Mouse (Mus musculus) T-cell, adult 2 months (primary cell): ENCODE results near the gene Igf2bp3.

Experiments
- DNase-seq: peaks from one replicate; pipeline ENCODE4 v3.0.0; 2022; ENCODE audit warnings: low spot score

The Igf2bp3 gene

DNA sequence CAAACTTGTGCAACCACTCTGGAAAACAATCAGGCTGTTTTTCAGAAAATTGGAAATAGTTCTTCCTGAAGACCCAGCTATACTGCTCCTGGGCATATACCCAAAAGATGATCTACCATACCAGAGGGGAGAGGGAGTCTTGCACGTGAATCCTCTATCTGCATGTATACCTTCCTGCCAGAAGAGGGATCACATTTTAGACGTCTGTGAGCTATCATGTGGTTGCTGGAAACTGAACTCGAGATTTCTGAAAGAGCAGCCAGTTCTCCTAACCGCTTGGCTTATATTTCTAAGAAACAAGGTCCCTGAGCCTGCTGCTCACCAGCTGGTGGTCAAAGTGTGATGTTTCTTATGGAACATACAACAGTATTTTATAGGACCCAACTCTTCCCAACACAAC lies 146.4 kb downstream of the Igf2bp3 start:
- no peak for DNase-seq

- peak; percentile 58 for DNase-seq
These were observed 157.4 kb downstream of the Igf2bp3 start for GRCm38 (mm10) chr6:49057053-49058021.

DNA sequence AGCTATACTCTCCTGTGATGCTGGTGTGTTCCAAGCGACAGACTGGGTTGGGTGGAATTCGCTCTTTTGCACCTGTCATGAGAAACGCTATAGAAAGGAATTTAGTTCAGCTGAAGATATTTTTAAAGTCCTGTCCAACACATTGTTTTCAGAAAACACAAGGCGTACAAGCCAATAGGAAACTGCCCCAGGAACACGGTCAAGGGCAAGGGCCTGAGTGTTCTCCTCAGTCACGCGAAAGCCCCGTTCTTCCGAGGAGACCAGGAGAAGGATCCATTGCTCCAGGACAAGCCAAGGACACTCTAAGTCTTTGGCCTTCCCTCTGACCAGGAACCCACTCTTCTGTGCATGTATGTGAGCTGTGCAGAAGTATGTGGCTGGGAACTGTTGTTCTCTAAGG lies 158.7 kb downstream of the Igf2bp3 start:
- DNase-seq = no peak

- DNase-seq = no peak
These were observed 159.5 kb downstream of the Igf2bp3 start for GRCm38 (mm10) chr6:49055256-49055733.

DNA sequence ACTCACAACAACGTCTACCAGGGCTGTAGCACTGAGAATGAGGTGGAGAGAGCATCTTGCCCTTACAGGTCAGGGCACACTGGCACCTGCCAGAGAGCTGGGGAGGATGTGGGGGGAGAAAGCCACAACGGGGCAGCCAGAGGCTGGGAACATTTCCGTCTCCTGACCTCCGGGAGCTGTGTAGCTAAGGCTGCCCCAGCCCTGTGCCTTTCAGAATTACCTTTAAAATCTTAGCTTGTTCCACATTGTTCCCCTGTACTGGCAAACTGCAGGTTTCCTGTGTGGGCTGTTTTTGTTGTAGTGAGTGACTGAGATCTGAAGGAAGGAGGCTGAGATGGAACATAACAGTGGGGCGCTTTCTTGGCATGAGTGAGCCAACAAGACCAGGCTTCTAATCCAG lies 162.6 kb downstream of the Igf2bp3 start:
- DNase-seq = peak; percentile 40

DNA sequence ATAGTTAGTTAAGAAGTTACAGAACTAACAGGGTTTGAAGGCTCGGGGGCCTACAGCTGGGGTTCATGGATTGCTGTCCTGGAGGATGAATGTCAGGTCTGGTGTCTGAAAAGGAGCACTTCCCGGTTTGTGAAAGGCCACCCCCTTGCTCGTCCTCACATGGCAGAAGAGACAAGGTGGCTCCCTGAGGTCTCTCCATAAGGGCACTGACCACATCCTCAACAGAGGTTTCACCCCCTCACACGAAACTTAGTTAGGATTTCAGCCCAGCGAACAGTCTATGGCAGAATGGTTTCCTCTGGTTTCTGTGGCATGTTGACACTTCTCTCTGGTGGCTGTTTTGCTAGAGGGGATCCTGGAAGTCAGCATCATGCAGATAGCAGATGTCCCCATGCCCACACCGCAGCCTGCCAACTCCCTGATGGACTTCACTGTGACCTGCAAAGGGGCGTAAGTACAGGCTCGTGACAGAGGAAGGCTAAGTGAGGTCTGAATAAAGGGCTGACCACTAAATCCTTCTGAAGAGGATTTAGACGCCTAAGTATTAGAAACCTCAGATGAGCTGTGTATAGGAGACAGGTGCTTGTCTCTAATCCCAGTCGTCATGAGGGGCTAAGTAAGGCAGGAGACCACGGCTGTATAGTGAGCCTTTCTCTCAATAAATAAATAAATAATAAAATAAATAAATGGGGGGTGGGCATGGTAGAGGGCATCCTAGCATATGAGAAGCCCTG lies 163.9 kb downstream of the Igf2bp3 start:
- DNase-seq = no peak

- DNase-seq = no peak
These were observed 166.4 kb downstream of the Igf2bp3 start for GRCm38 (mm10) chr6:49048395-49048794.

DNA sequence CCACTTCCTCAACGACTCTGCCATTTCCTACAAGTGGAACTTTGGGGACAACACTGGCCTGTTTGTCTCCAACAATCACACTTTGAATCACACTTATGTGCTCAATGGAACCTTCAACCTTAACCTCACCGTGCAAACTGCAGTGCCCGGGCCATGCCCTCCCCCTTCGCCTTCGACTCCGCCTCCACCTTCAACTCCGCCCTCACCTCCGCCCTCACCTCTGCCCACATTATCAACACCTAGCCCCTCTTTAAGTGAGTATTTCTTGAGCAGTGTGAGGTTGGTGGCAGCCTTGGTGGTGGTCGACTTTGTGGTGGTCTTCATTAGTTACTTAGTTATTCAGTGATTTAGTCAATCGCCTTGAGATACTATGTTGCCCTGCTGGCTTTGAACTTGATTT lies 166.9 kb downstream of the Igf2bp3 start:
- no peak for DNase-seq

DNA sequence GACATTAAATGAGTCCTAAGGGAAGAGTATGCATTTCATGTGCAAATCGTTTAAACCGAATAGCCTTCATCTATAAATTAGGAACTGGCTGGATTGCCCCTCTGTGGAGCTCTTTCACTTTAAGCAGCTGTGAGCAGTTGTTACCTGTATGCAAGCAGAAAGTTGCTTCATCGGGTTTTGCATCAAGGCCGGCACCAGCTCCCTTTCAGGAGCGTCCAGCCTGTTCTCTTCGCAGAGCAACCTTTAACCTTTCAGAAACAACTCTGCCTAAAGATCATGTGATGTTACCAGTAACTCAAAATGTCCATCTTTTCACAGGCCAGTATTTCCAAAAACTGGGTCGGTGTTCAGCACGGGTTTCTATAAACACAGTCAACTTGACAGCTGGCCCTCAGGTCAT lies 167.8 kb downstream of the Igf2bp3 start:
- DNase-seq = no peak

DNA sequence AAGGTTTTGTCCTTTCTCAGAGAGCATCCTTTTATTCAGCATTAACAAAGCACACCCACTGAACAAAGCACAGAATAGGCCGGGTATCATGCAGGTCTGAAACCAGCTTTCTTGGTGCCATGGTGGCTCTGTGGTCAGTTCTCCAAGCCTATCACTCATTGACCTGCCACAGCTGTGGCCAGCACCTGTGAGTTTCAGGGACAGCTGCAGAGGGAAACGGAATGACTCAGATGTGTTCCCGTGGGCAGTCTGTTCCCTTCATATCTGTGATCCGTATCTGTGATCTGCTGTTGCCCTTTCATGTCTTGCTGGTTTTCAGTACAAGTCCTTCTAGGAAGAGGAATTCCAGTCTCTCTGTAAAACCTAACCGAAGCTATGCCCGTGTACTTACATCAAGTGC lies 168.3 kb downstream of the Igf2bp3 start:
- no peak for DNase-seq

DNA sequence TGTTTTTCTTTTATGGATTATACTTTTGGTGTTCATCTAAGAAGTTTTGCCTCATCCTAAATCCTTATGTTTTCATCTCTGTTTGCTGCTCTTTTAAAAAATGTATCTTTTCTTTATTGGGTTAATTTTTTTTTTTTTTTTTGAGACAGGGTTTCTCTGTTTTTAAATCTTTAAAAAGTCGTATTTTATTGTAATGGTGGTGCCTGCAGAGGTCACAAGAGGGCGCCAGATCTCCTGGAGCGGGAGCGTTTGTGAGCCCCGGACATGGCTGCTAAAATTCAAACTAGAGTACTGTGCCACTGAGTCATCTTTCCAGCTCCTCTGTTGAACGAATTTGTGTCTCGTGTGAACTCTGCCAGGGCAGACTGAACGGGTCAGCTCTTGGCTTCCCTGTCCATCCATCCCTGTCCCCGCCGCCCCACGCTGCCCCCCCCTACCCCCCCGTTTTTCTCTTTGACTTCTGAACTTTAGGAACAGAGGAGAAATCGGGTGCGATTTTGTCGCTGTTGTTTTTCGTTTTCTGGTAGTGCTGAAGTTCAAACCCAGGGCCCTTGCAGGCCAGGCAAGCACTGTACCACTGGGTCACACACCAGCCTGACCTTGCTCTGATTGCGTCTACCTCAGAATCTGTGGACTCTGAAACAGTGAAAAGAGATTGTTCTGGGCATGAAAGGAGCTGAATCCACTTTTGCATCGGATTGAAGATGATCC lies 175.1 kb downstream of the Igf2bp3 start:
- peak; percentile 70 for DNase-seq

- no peak for DNase-seq
These were observed 177.5 kb downstream of the Igf2bp3 start for GRCm38 (mm10) chr6:49037268-49037662.

- peak; percentile 39 for DNase-seq
These were observed 178.2 kb downstream of the Igf2bp3 start, which contains the start of gene Gpnmb for GRCm38 (mm10) chr6:49036275-49037267. Gene Gpnmb (plus strand): TSS chr6:49036546.
